Mouse (Mus musculus) cortical plate, adult 2 months (tissue): ENCODE measurements around the gene Kctd18. TPM values are rescaled to one million over a fixed set of nuclear protein-coding genes. Genes with fewer than 3 reads are reported as not detected.

Experiments
- H3K27ac ChIP-seq: fragments of 200-500 bp; 2 replicates; pipeline ENCODE4 v1.5.1; 2012; ENCODE audit warnings: low read length, control low read depth, inconsistent platforms; ENCODE audit not compliant: insufficient read depth
- H3K4me1 ChIP-seq: fragments of 200-500 bp; 2 replicates; pipeline ENCODE4 v1.6.1; 2011; ENCODE audit warnings: low read length; ENCODE audit not compliant: control insufficient read depth, insufficient read depth
- H3K4me3 ChIP-seq: fragments of 200-500 bp; 2 replicates; pipeline ENCODE4 v1.5.1; 2011; ENCODE audit warnings: mild to moderate bottlenecking, low read length, control low read depth; ENCODE audit not compliant: insufficient read depth
- CTCF ChIP-seq: fragments of 200-500 bp; IDR thresholded peaks from 2 replicates; pipeline ENCODE4 v1.5.1; 2011; ENCODE audit warnings: mild to moderate bottlenecking, control low read depth, low read length; ENCODE audit not compliant: insufficient read depth; ENCODE audit errors: extremely low read depth
- POLR2A ChIP-seq: fragments of 200-500 bp; IDR thresholded peaks from 2 replicates; pipeline ENCODE4 v1.6.1; 2011; ENCODE audit warnings: mild to moderate bottlenecking, low read length, control low read depth; ENCODE audit not compliant: insufficient read depth; ENCODE audit errors: extremely low read depth
- polyA plus RNA-seq: library from polyadenylated mRNA; depleted of rRNA; stranded (reverse); fragments of >200 nt; gene quantifications from 2 replicates; pipeline ENCODE4 v1.2.3, GENCODE M21; 2012; rRNA removed

Gene Kctd18
- 21.4 and 23.6 TPM in 2 replicates for polyA plus RNA-seq

- TF ChIP-seq CTCF (no peak), POLR2A (no peak)
- H3K4me3 ChIP-seq, result no peak within 1 kb of the TSS
- no peak within 1 kb of the TSS for H3K27ac ChIP-seq
- H3K4me1 ChIP-seq, result no peaks in the 10 kb centered on the region
These were observed at the start of gene Kctd18 for GRCm38 (mm10) chr1:58018856-58019255. TSS of gene Kctd18 (minus strand) at chr1:58018956.

DNA sequence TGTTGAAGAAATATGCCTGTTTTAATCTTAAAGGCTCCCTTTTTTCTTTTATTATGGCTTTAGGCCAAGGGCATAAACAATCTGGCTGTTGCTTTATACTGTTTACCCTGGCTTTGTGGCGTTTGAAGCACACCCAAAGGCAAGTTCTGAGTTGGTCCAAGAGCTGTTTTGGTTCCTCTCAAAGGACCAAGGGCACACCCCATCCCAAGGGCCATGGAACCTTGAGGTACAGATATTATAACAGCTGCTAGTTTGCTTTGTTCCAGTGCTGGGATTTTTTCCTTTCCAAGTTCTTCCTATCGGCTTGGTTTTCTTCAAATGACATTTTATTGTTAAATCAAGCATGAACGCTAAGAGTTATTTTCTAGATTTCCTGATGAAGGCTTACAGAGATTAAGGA is 46.9 kb upstream of the Kctd18 start:
- no peak overlapping the region for H3K4me3 ChIP-seq
- TF ChIP-seq CTCF (no peak), POLR2A (no peak)
- no peaks in the 10 kb centered on the region; the same call in 1 of the 2 replicates for H3K4me1 ChIP-seq
- no peak overlapping the region for H3K27ac ChIP-seq

- Histone ChIP-seq H3K4me3 (no peak overlapping the region), H3K27ac (no peak overlapping the region), H3K4me1 (no peaks in the 10 kb centered on the region; the same call in 1 of the 2 replicates)
- TF ChIP-seq POLR2A (no peak), CTCF (no peak)
These were observed 46.4 kb upstream of the Kctd18 start for GRCm38 (mm10) chr1:58065151-58065550.

- Histone ChIP-seq H3K27ac (no peak overlapping the region), H3K4me3 (no peak overlapping the region)
These were observed 43.4 kb upstream of the Kctd18 start for GRCm38 (mm10) chr1:58062131-58062530.

GRCm38 (mm10) chr1:58058846-58059245 is 40.1 kb upstream of the Kctd18 start:
- Histone ChIP-seq H3K4me3 (no peak overlapping the region), H3K27ac (no peak overlapping the region), H3K4me1 (no peaks in the 10 kb centered on the region)
- no peak for TF ChIP-seq POLR2A
- TF ChIP-seq CTCF, result no peak

More at GRCm38 (mm10) chr1:58062131-58062530, 43.4 kb upstream of the Kctd18 start:
- H3K4me1 ChIP-seq, result no peaks in the 10 kb centered on the region
- TF ChIP-seq POLR2A (no peak), CTCF (no peak)

DNA sequence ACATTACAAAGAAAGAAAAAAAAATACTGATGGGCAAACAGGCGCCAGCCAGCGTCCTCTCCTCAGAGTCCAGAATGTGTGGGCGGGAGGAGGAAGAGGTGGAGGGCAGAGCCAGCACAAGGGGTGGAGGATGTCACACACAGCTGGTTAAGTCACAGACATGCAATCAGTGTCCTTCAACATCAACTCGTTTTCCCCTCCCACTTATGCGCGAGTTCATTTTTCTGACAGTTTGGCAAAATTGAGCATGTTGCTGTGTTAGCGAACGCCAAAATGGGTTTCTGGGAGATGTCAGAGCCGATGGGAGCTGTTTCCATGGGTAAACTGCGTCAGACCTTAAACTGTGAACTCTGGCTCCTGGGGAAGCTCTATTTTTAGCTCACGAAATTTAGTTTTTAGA is 38.2 kb upstream of the Kctd18 start:
- Histone ChIP-seq H3K27ac (no peak overlapping the region), H3K4me1 (no peaks in the 10 kb centered on the region), H3K4me3 (no peak overlapping the region)
- TF ChIP-seq POLR2A (no peak), CTCF (no peak)

- no peak for TF ChIP-seq CTCF
- no peak for TF ChIP-seq POLR2A
These were observed 37.5 kb upstream of the Kctd18 start for GRCm38 (mm10) chr1:58056074-58056807.

DNA sequence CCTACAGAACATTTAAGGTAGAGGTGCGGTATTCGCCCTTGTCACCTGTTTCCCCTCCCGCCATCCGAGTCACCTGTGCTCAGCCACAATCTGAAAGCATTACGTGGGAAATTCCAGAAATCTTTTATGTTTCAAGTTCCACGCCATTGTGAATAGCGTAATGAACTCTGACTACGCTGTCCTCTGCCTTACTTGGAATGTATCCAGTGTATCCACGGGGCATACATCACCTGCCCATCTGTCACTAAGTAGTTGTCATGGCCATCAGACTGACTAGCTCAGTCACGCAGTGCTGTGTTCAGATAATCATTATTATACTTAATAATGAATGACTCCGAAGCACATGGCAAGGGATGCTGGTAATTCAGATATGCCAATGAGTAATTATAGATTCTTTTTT is 36.8 kb upstream of the Kctd18 start:
- H3K27ac ChIP-seq, result no peak overlapping the region
- TF ChIP-seq POLR2A (no peak), CTCF (no peak)
- no peak overlapping the region for H3K4me3 ChIP-seq

More at GRCm38 (mm10) chr1:58056074-58056807, 37.5 kb upstream of the Kctd18 start:
- Histone ChIP-seq H3K4me3 (no peak overlapping the region), H3K4me1 (no peaks in the 10 kb centered on the region), H3K27ac (no peak overlapping the region)

DNA sequence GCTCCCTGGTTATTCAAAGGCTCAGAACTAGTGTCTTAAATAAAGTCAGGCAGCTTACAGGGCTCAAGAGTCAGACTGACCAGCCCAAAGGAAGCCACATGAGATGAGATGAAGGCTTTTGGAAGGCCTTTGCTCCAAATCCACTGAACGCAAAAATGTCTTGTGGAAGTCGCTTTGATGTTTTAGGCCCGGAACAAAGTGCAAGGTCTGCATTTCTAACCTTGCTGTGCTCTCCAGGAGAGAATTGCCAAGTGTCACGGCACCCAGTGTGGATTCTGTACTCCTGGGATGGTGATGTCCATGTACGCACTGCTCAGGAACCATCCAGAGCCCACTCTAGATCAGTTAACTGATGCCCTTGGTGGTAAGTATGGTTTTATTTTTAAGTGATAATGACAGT is 30.4 kb upstream of the Kctd18 start:
- Histone ChIP-seq H3K4me3 (no peak overlapping the region), H3K4me1 (no peaks in the 10 kb centered on the region), H3K27ac (no peak overlapping the region)
- TF ChIP-seq CTCF (no peak), POLR2A (no peak)

More for the DNA sequence above, 36.8 kb upstream of the Kctd18 start:
- H3K4me1 ChIP-seq, result no peaks in the 10 kb centered on the region

DNA sequence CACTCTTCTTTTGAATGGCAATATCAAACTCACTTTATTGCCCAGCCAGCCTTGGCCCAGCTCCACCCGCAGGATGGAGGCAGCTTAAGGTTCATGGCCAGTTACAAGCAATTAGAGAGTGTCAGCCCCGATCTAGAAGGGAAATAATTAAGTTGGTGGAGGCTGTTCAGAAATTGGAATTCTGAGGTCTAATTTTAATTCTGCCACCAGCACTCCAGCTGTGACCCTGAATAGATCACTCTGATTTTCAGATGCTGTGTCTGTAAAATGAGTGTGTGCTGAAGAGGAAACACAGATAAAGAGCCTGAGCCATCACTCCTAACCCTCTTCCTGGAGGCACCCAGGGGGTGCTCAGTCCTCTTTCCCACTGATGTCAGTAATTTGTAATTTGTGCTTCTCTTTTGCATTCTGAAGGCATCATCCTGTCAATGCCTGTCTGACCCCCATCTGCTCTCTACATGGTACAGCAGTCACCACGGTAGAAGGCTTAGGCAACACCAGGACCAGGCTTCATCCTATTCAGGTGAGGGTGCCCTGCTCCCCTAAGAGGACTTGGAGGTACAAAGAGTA is 28.1 kb upstream of the Kctd18 start:
- no peak overlapping the region for H3K4me3 ChIP-seq
- TF ChIP-seq POLR2A (no peak), CTCF (no peak)
- no peaks in the 10 kb centered on the region for H3K4me1 ChIP-seq
- no peak overlapping the region for H3K27ac ChIP-seq
